Mouse (Mus musculus) brain, embryonic 18.5 days (tissue): ENCODE results near the gene Sh3bgrl.

Experiments
- DNase-seq: peaks from one replicate; pipeline ENCODE4 v3.0.0-alpha.2; 2012; ENCODE audit warnings: low read depth, low spot score

Sh3bgrl gene

DNA sequence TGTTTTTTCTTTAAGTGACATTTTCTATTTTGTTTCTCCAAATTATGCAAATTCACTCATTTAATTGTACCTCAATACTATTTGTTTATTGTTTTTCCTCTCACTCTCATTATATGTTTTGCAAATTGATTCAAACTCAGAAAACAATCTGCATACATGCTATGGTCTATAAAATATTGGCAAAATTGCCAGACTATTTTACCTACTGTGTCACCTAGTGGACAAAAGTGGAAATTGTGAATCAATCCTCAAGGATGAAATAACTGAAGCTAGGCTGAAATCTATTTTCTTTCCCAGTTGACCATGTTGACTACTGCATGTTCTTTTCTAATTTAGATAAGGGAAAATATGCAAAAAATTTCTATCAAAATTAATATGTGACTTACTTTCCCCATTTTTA lies 143.0 kb downstream of the Sh3bgrl start:
- DNase-seq = no peak
